Mouse (Mus musculus): ENCODE data around the gene Atf7ip2. TPM values are rescaled to one million over a fixed set of nuclear protein-coding genes. Genes with fewer than 3 reads are reported as not detected.

The Atf7ip2 gene
- total RNA-seq, 2 experiments from 2014 or later, result 0.27 to 0.31 TPM

- DNase-seq (ENCODE audit: low spot score in 2 of 2), result no peak
Observed at GRCm38 (mm10) chr16:10288115-10288514, 95.6 kb downstream of the Atf7ip2 start.

- no peak for DNase-seq (ENCODE audit: low spot score in 2 of 2)
Observed at GRCm38 (mm10) chr16:10297696-10298644, 105.5 kb downstream of the Atf7ip2 start.

DNA sequence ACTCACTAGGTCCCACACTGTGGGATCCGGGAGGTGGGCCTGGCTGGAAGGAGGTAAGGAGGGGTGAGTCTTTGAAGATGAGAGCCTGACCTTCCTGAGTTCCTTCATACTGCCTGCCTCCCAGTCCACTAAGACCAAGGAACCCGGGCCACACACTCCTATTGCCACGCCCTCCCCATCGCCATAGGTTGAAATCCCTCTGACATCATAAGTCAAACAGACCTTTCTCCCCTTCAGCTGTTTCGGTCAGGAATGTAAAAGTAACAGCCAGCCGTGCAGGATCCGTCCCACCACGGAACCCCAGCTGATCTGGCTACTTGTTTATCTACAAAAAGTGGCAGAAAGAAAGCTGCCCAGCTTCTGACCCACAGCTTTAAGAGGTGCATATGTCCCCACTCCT lies 107.1 kb downstream of the Atf7ip2 start:
- no peak for DNase-seq (ENCODE audit: low spot score in 2 of 2)

DNA sequence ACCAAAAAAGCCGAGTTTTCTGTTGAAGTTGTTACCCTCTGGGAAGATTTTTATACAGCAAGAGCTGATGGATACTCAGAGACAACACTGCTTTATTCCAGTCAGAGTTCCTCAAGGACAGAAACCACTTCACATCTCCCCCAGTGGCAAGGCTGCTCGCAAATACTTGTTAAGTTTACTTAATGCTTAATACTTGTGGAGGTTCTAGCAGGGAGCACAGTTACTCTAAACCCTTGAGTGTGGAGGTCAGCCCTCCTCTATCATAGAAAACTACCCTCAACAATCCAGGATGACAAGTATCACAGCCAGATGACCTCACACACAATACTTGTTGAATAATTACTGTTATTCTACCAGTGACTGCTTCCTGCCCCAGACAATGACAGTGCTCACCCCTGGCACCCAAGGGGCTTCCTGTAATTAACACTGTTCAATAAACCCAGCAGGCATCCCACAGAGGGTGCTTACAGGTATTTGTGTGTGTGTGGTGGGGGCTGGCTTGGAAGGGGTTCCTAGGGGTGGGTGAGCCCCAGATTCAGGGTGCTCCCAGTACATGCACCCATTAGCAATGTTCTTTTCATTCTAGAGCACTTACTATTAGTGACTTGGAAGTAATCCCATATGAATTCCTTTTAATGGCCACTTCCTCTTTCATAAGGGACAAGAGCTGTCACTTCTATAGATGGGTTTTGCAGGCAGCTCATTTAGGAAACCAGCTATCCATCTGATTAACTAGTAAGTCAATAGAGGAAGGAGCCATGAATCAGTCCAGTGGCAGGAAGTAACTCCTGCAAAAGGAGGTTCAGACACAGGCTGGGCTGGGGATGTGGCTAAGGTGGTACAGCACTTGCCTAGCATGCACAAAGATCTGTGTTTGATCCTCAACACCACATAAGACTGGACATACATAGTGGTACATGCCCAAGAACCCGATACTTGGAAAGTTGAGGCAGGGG lies 108.0 kb downstream of the Atf7ip2 start:
- DNase-seq (ENCODE audit: low spot score in 2 of 2), result no peak

Small RNA genes within 50 kb of the gene (microRNA-seq; reads per million reads assigned to microRNA genes)
- 0 reads per million in 2 experiments for gene Gm22932

Other genes starting within 250 kb of the Atf7ip2 start
- 100 to 1,000 TPM; 167 to 190 TPM for gene Grin2a, start 197.2 kb upstream of the Atf7ip2 start, total RNA-seq (2021)
- gene Rpl39l, start 22.5 kb upstream of the Atf7ip2 start, total RNA-seq (2021), result not detected
- gene Emp2, start 121.3 kb downstream of the Atf7ip2 start, total RNA-seq (2021), result 10 to 100 TPM; 42.3 to 43.0 TPM
- gene Tekt5, start 202.8 kb downstream of the Atf7ip2 start, total RNA-seq (2021), result 1 to 10 TPM; 6.2 to 8.4 TPM
- gene Nubp1, start 219.2 kb downstream of the Atf7ip2 start, total RNA-seq (2021), result 10 to 100 TPM; 12.5 to 15.6 TPM

Data from layer of hippocampus, postnatal 10 days (tissue).